Mouse (Mus musculus) lung, adult 18-20 months (tissue): ENCODE measurements around the gene Ing1.
A peak's percentile ranks its signal among the peaks of the same experiment; 100 is the strongest.

ENCODE experiments used
- DNase-seq, 2 experiments: peaks; one replicate each; pipeline ENCODE4 v3.0.0; 2022; ENCODE audit warnings: mixed read lengths in 2 of 2

Ing1 gene

DNA sequence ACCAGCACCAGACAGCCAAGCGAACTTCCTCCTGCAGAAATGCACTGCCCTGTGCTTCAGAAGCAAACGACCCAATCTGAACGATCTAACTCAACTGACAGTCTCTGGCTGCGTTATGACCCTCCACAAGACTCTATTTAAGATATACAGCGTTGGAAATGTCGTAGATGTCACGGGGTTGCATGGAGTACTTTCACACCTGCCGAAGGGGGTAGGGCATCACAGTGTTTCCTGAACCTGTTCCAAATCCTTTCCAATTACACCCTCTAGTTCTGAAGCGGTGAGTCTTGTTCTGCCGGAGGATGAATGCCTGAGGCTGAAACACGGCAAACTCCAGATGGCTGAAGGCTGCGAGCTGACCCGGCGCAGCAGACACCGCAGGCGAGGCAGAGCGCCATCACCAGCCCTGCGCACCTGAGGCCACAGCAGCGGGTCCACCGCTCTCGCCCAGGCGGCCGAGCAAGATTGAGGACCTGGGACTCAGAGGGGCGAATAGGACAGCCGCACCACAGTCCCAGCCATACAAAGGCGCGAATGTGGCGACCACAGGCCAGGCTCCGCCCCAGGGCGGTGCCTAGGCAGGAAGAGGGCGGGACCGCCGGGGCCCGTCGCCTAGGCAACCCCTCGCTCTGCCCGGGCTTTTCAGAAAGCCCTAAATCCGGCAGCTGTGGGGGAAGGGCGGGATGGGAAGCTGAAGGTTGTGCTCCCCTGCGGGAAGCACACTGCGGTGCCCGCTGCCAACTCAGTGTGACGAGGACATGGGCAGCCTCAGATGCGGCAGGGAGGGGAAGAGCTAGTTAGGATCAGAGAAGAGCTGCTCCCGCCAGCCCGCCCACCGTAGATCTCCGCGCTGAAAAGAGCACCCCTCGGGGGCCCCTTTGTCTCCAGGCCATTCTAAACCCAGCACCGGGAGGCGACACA is at the start of gene Ing1:
Gene Ing1, plus strand, starts transcription at position 773 of the 921 bp plus-strand sequence.
- DNase-seq = peak; percentile 93 to 95

GRCm38 (mm10) chr8:11506074-11506473 is 49.3 kb upstream of the Ing1 start:
- DNase-seq = no peak

DNA sequence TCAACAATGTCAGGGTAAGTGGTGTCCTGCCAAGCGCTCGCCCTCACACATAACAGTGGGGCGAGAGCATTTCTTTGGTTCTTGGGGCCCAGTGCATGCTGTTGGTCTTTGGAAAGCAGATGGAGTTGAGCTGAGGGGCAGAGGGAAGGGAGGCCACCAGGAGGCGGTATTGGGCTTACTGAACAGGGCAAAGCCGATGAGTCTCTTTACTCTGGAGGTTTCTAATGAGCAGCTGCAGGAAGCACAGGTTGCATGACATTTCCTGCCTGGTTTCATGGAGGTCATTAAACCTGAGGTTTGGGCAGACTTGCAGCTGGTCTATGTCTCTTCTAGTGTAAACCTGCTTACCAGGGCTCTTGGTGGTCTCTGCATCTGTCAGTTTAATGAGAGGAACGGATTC is 48.6 kb upstream of the Ing1 start:
- DNase-seq = peak; percentile 66

DNA sequence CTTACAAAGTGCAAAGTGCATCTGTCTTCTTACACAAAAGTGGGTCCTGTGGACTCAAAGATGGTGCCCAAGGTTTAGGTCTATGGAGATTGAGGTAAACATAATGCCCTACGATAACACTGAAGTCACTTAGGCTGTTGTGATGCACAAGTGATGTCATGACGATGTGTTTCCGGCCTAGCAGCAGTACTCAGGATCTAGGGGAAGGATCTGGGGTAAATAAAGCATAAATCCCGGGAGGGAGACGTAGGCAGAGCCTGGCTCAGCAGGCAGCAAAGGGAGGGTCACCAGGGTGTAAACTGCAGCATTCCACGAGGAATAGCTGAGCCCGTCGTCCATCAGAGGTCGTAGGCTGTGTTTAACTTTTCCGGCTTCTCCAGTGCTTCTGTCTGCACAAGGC is 46.5 kb upstream of the Ing1 start:
- no peak for DNase-seq

- no peak for DNase-seq
Measured at GRCm38 (mm10) chr8:11510971-11511370, 44.4 kb upstream of the Ing1 start.

- DNase-seq = no peak
Measured at GRCm38 (mm10) chr8:11512711-11513110, 42.7 kb upstream of the Ing1 start.

DNA sequence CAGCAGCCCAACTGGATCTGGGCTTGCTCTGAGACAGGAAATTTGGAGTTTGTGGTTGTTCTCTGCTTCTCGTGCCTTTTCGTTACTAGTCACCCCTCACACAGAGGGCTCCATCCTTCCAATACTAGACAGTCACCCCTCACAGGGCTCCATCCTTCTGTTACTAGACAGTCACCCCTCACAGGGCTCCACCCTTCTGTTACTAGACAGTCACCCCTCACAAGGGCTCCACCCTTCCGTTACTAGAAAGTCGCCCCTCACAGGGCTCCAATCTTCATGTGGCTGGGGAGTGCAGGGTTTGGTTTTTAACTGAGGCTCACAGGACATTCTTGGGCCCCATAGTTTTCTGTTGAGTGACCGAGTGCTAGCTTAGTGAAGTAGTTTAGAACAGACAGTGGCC is 42.1 kb upstream of the Ing1 start:
- no peak for DNase-seq

GRCm38 (mm10) chr8:11516292-11516691 is 39.1 kb upstream of the Ing1 start:
- DNase-seq = no peak

DNA sequence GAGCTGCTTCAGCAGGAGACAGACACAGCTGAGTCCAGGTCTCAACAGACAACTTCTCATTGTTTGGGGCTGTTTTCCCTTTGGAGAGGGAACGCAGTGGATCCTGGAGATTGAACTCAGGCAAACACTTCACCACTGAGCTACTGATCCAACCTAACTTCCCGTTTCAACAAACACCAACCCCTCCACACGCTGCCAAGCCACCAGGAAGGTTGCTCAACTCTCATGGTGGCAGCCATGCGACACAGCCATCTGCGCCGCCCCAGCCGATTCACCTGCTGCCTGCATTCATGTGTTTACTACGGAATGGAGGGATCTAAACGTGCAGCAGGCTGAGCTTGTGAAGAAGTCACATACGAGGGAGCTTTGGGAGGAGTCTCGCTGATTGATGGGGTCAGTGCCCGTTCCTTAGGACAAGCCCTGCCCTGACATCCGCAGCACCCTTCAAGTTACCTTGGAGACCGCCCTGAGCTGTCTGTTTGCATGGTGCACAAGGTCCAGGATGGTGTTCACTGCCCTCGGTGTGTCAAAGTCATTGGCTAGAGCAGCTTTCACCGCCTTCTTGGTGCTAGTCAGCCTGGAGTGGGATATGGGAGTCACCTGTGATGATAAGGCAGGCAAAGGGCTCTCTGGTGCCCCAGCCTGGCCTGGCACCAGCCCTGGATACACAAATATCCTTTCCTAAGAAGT is 37.9 kb upstream of the Ing1 start:
- peak; percentile 82 for DNase-seq

DNA sequence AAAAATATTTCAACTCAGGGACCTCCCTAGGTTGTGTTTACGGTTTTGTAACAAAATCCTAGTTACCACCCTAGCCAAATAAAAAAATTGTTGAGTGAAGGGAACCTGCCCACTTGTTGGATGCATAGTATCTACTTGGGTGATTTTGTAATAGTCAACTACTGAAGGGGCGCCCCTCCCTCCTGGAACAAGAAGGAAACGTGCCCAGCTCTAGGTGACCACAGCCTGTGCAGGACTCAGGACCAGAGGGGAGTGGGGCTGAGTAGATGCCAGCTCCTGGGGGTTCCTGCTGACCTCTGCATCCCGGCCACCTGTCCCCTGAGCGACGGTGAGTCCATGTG is 37.3 kb upstream of the Ing1 start:
- DNase-seq = peak; percentile 78 to 89

DNA sequence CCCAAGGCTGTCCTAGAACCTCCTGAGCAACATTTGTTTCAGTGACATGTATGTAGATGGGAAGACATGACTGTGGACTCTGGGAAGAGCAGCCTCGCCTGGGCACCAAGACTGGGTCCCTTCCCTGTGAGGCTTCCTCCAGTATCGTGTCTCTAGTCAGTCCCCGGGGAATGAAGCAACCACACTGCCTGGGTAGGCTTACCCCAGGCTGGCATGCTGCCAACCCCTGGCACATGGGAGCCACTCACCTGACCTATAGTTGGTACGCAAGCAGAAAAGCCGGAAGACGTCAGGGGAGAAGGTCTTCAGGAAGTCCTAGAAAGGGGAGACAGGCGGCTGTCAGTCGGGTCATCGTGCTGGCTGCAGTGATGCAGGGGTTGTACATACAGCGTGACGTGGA is 36.7 kb upstream of the Ing1 start:
- peak; percentile 69 to 77 for DNase-seq

- DNase-seq = no peak
Measured at GRCm38 (mm10) chr8:11523331-11523730, 32.0 kb upstream of the Ing1 start.

DNA sequence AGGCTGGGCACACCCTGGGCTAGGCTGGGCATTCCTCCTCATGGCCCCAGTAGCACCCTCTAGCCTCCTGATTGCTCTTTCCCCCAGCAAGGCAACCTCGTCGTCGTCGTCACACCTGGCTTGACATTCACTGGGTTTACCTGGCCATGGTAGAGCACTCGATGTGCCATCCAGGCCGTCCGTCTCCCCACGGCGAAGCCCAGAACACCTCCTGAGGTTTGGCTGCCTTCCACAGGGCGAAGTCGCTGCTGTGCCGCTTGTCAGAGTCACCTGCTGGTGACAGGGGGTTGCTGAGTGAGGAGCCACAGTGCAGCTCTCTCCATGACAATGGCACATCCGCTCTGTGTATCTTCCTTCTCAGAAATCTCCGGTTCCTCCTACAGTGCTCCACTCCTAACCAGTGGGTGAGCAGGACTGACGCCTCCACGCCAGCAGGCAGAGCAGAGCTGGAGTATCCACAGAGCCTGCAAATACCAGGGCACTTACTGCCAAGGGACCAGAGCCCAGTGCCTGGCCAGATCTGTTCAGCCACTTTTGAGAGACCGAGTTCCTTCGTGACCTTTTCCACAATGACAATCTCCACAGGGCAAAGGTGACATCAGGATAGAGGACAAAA is 25.1 kb upstream of the Ing1 start:
- DNase-seq = no peak

DNA sequence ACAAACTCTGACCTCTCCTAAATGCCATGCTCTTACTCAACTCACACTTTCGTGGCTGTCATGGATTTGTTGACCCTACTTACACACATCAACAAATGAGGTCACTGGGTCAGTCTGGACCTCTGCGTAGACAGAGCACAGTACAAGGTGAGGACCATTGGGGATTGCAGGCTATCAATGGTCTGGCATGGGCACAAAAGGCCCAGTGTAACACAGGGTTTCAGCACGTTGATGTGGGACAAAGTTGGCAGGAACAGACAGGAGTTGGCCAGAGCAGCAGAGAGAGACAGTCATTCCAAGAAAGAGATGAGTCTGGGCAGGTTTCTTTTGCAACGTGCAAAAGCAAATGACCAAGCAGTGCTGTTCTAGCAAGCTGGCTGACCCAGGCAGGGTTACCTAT is 24.5 kb upstream of the Ing1 start:
- no peak for DNase-seq

GRCm38 (mm10) chr8:11534494-11534893 is 20.9 kb upstream of the Ing1 start:
- no peak for DNase-seq

- no peak for DNase-seq
Measured at GRCm38 (mm10) chr8:11539049-11539448, 16.3 kb upstream of the Ing1 start.

- no peak for DNase-seq
Measured at GRCm38 (mm10) chr8:11540182-11540581, 15.2 kb upstream of the Ing1 start.

DNA sequence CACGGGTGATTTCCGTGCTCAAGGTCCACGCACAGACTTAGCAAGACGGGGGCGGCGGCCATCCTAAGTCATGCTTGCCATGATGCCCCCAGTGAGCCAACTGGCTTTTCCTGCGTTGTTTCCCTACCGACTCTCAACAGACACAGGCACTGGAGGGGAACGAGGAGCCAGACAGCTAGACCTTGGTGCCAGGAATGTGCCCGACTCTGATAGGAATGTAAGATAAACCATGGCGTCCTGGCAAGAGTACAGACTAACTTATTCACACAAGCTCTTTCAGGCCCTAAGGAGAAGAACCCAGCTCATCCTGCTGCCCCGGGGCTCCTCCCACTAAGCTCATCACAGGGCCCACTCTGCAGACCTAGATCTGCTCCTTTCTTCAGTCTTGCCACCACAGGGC is 13.3 kb upstream of the Ing1 start:
- DNase-seq = no peak

GRCm38 (mm10) chr8:11542866-11543265 is 12.5 kb upstream of the Ing1 start:
- no peak for DNase-seq

- DNase-seq = peak; percentile 58 to 73
Measured at GRCm38 (mm10) chr8:11544386-11544785, 11.0 kb upstream of the Ing1 start.

DNA sequence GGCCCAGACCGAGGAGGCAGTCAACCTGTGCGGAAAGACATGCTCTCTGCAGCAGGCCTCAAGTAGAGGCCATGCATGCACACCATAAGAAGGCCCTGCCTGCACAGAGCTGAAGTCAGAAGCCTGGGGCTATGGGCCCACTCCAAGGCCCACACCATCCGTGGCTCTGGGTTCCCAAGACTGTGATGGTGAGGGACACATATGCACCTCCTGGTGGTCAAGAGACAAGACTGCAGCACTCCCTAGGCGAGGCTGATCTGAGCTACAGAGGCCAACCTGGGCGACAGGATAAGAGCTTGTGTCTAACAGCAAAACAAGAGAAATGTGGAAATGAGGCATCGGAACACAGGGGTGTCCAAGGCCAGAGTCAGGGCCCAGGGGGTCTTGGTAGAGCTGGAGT is 8.3 kb upstream of the Ing1 start:
- DNase-seq = no peak

DNA sequence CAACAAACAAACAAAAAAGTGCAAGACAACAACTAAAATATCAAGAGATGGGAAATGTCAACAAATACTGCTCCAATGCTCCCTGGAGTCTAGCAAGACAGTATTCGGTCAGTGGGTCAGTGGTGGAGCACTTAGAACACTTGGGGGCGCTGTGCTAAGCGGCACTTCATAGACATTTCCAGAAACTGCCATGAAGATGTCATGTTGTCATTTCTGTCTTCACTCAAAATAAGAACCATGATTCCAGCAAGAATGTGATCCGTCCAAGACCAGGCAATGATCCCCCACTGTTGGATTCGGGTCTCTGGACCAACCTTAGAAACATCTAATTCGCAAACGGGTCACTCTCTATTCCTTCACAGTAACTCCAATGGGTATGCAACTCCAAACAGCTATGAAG is 5.7 kb upstream of the Ing1 start:
- DNase-seq = peak; percentile 47 to 58

- DNase-seq = peak; percentile 96
Measured at GRCm38 (mm10) chr8:11550281-11550948, 5.0 kb upstream of the Ing1 start, which contains the start of gene Cars2. TSS of gene Cars2 (minus strand) at chr8:11550783.
